Mouse (Mus musculus) bone marrow, adult 2 months (tissue): ENCODE data around the gene Tbck.

Experiments
- CTCF ChIP-seq: fragments of 200-500 bp; IDR thresholded peaks from 2 replicates; pipeline ENCODE4 v1.5.1; 2011; ENCODE audit warnings: low read length, control low read depth; ENCODE audit not compliant: control insufficient read depth, insufficient read depth
- POLR2A ChIP-seq: fragments of 200-500 bp; IDR thresholded peaks from 2 replicates; pipeline ENCODE4 v1.6.1; 2011; ENCODE audit warnings: low read depth, mild to moderate bottlenecking, control low read depth, low read length, borderline replicate concordance; ENCODE audit not compliant: control insufficient read depth

DNA sequence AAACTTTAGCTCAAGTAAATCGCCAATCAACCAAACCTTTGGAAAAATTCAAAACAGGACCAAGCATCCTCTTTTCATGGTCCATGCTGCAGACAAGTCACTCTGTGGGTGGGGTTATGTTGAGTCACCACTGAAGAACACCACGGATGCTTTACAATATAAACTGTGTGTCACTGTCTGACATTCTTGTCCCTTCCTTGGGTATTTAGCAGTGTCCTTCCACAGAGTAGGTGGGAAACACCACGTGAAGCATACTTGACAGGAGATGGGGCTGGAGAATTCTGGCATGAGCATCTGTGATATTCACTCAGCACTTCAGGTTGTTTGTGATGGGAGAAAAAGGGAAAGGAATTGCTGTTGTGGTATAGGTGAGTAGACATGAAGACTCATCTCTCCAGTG is 183.0 kb downstream of the Tbck start:
- no peak for TF ChIP-seq POLR2A
- no peak for TF ChIP-seq CTCF
